Mouse (Mus musculus) lung, adult 18-20 months (tissue): ENCODE data around the gene Inpp5d.
"Not testable (repeated sequence)": the region's sequence is repeated elsewhere in the genome, so short reads cannot be mapped to it uniquely, and the experiment has no call there.

ENCODE experiments used
- DNase-seq, 2 experiments: peaks; one replicate each; pipeline ENCODE4 v3.0.0; 2022; ENCODE audit warnings: mixed read lengths in 2 of 2

Gene Inpp5d

GRCm38 (mm10) chr1:87658937-87659617 lies 39.0 kb downstream of the Inpp5d start:
- peak; percentile 58 to 69 for DNase-seq

- no peak for DNase-seq
These were observed 39.5 kb downstream of the Inpp5d start for GRCm38 (mm10) chr1:87659618-87659960.

GRCm38 (mm10) chr1:87660740-87661139 lies 40.6 kb downstream of the Inpp5d start:
- DNase-seq: peak in 1 of 2 experiments; percentile 46

- no peak for DNase-seq
These were observed 43.9 kb downstream of the Inpp5d start for GRCm38 (mm10) chr1:87663992-87664391.

- no peak for DNase-seq
These were observed 46.9 kb downstream of the Inpp5d start for GRCm38 (mm10) chr1:87667006-87667405.

GRCm38 (mm10) chr1:87668300-87668699 lies 48.2 kb downstream of the Inpp5d start:
- no peak for DNase-seq

GRCm38 (mm10) chr1:87671483-87671882 lies 51.4 kb downstream of the Inpp5d start:
- DNase-seq: no peak

GRCm38 (mm10) chr1:87673822-87674604 lies 53.9 kb downstream of the Inpp5d start:
- DNase-seq: no peak

- DNase-seq: no peak
These were observed 55.9 kb downstream of the Inpp5d start for GRCm38 (mm10) chr1:87676006-87676405.

GRCm38 (mm10) chr1:87679089-87679488 lies 59.0 kb downstream of the Inpp5d start:
- DNase-seq: no peak

GRCm38 (mm10) chr1:87680950-87681349 lies 60.8 kb downstream of the Inpp5d start:
- no peak for DNase-seq

GRCm38 (mm10) chr1:87682473-87682872 lies 62.4 kb downstream of the Inpp5d start:
- not testable (repeated sequence) for DNase-seq

- no peak for DNase-seq
These were observed 64.0 kb downstream of the Inpp5d start for GRCm38 (mm10) chr1:87684071-87684470.

- DNase-seq: no peak
These were observed 64.7 kb downstream of the Inpp5d start for GRCm38 (mm10) chr1:87684791-87685190.

- DNase-seq: no peak
These were observed 66.2 kb downstream of the Inpp5d start for GRCm38 (mm10) chr1:87686351-87686750.

- DNase-seq: no peak
These were observed 66.9 kb downstream of the Inpp5d start for GRCm38 (mm10) chr1:87687009-87687408.

GRCm38 (mm10) chr1:87689661-87690341 lies 69.7 kb downstream of the Inpp5d start:
- peak in 1 of 2 experiments; percentile 11 for DNase-seq

GRCm38 (mm10) chr1:87696358-87696757 lies 76.2 kb downstream of the Inpp5d start:
- peak; percentile 16 to 21 for DNase-seq

GRCm38 (mm10) chr1:87698010-87698409 lies 77.9 kb downstream of the Inpp5d start:
- no peak for DNase-seq

GRCm38 (mm10) chr1:87699890-87700448 lies 79.9 kb downstream of the Inpp5d start:
- DNase-seq: no peak

GRCm38 (mm10) chr1:87704230-87704629 lies 84.1 kb downstream of the Inpp5d start:
- no peak for DNase-seq

- no peak for DNase-seq
These were observed 86.2 kb downstream of the Inpp5d start for GRCm38 (mm10) chr1:87706361-87706760.

- DNase-seq: no peak
These were observed 88.9 kb downstream of the Inpp5d start for GRCm38 (mm10) chr1:87709020-87709419.
